Mouse (Mus musculus) splenic B cell, adult 2 months (primary cell): ENCODE measurements around the gene Tlr9.

Experiments used
- DNase-seq: peaks from one replicate; pipeline ENCODE4 v3.0.0-alpha.2; 2011; ENCODE audit warnings: low read depth, low spot score
- H3K27me3 ChIP-seq: 2 replicates; pipeline ENCODE4 v1.6.1; 2012; ENCODE audit warnings: mild to moderate bottlenecking, low read length, moderate library complexity, mixed read lengths; ENCODE audit not compliant: control insufficient read depth, poor library complexity, insufficient read depth, severe bottlenecking
- H3K36me3 ChIP-seq: 2 replicates; pipeline ENCODE4 v1.6.1; 2012; ENCODE audit warnings: mild to moderate bottlenecking, low read length, moderate library complexity, mixed read lengths; ENCODE audit not compliant: control insufficient read depth, poor library complexity, insufficient read depth, severe bottlenecking

Gene Tlr9

GRCm38 (mm10) chr9:106222261-106222851 lies at the start of gene Tlr9:
Gene Tlr9, plus strand, starts transcription at chr9:106222598.
- peaks cover 8% of the 10 kb centered on the region for H3K36me3 ChIP-seq
- peak; percentile 95 for DNase-seq
- no peaks in the 10 kb centered on the region for H3K27me3 ChIP-seq

DNA sequence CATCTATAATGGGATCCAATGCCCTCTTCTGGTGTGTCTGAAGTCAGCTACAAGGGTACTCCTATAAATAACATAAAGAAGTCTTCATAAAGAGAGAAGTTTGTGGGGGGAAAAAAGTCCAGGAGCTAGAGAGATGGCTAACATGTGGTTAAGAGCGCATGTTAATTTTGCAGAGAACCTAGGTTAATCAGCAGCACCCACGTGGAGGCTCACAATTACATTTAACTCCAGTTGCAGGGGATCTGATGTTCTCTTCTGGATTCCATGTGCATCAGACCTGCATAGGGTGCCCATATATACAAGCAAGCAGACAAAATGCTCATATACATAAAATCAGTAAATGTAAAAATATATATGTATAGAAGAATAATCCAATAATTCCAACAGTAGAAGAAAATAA lies 49.0 kb upstream of the Tlr9 start:
- Histone ChIP-seq H3K27me3 (no peaks in the 10 kb centered on the region), H3K36me3 (0 out of 2 replicates have a peak, but pooled peaks cover 1% of the 10 kb centered on the region)
- no peak for DNase-seq

GRCm38 (mm10) chr9:106175552-106176200 lies 46.7 kb upstream of the Tlr9 start:
- no peaks in the 10 kb centered on the region for H3K27me3 ChIP-seq
- no peak for DNase-seq
- peaks cover 7% of the 10 kb centered on the region; the same call in 1 of the 2 replicates for H3K36me3 ChIP-seq

DNA sequence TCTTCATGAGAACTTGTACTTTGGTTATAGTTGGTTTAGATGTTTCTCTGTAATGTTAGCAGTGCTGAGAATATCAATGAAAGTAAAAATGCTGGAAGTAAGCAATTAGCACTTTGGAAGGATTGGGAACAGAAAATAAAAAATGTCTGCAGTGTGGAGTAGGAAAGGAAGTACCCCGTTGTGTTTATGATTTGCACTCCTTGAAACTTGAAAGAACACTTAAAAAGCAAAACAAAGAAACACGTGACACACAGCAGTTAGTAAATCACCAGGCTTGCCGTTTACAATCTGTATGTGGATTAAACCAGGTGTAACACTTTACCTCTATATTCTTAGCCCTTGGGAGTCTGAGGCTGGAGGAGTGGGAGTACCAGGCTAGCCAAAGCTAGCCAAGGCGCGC lies 45.6 kb upstream of the Tlr9 start:
- H3K36me3 ChIP-seq, result peaks cover 13% of the 10 kb centered on the region
- no peak for DNase-seq
- no peaks in the 10 kb centered on the region for H3K27me3 ChIP-seq

DNA sequence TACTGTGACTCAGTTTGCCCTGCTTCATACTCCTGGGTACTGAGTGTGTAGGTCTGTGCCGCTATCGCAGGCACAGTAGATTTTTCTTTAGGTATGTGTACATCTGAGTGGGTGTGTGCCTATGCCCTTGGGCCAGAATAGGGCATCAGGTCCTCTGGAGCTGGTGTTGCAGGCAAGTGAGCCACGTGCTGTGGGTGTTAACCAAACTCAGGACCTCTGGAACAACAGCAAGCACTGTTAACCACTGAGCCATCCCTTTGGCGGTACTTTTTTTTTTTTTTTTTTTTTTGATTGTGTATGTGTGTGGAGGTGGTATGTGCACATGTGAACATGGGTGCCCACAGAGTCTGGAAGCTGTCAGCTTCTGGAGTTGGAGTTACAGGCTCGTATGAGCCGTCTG lies 44.6 kb upstream of the Tlr9 start:
- no peak for DNase-seq
- H3K27me3 ChIP-seq, result no peaks in the 10 kb centered on the region
- H3K36me3 ChIP-seq, result peaks cover 15% of the 10 kb centered on the region

GRCm38 (mm10) chr9:106179454-106179853 lies 42.9 kb upstream of the Tlr9 start:
- Histone ChIP-seq H3K27me3 (no peaks in the 10 kb centered on the region), H3K36me3 (peaks cover 20% of the 10 kb centered on the region)
- DNase-seq, result no peak

GRCm38 (mm10) chr9:106179964-106180363 lies 42.4 kb upstream of the Tlr9 start:
- Histone ChIP-seq H3K36me3 (peaks cover 21% of the 10 kb centered on the region), H3K27me3 (no peaks in the 10 kb centered on the region)
- no peak for DNase-seq

DNA sequence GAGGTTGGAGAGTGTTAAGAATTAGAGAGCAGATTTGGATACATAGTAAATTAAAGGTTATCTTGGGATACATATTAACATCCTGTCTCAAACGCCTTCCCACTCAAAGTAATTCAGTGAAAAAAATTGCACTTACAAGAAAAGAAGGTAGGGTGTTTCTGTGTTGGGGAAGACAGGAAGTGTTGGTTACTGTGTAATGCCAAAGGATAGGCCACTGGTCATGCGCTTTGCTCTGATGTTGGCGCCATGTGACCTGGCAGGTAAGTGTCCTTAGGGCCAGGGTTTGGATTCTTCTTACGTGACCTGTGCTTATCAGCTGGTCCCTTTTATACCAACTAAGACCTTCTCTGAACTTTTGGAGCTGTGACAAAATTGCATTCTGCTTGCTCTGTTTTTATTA lies 40.3 kb upstream of the Tlr9 start:
- Histone ChIP-seq H3K27me3 (no peaks in the 10 kb centered on the region), H3K36me3 (peaks cover 22% of the 10 kb centered on the region)
- no peak for DNase-seq

DNA sequence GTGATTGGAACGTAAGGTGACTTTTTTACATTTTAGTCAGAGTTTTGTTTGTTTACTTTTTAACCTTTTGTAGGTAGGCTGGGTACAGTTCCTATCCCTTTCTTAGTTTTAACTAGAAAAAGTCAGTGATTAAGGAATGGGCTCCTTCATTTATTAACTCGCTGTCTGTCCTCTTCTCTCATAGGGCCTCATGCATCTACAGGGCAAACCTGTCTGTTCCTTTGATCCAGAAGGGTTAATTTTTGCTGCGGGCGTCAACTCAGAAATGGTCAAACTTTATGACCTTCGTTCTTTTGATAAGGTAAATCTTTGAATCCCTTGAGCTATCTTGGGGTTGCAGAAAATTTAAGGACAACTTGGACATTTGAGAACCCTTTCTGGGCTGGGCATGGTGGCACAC lies 38.4 kb upstream of the Tlr9 start:
- no peak for DNase-seq
- H3K27me3 ChIP-seq, result no peaks in the 10 kb centered on the region
- H3K36me3 ChIP-seq, result peaks cover 21% of the 10 kb centered on the region

GRCm38 (mm10) chr9:106191355-106191754 lies 31.0 kb upstream of the Tlr9 start:
- no peak for DNase-seq
- peaks cover 5% of the 10 kb centered on the region for H3K36me3 ChIP-seq

GRCm38 (mm10) chr9:106192024-106192423 lies 30.4 kb upstream of the Tlr9 start:
- H3K27me3 ChIP-seq, result no peaks in the 10 kb centered on the region
- H3K36me3 ChIP-seq, result peaks cover 5% of the 10 kb centered on the region
- no peak for DNase-seq

More at GRCm38 (mm10) chr9:106191355-106191754, 31.0 kb upstream of the Tlr9 start:
- no peaks in the 10 kb centered on the region for H3K27me3 ChIP-seq

GRCm38 (mm10) chr9:106192998-106193397 lies 29.4 kb upstream of the Tlr9 start:
- peak; percentile 73 for DNase-seq
- Histone ChIP-seq H3K27me3 (no peaks in the 10 kb centered on the region), H3K36me3 (peaks cover 5% of the 10 kb centered on the region)

- no peaks in the 10 kb centered on the region for H3K27me3 ChIP-seq
- H3K36me3 ChIP-seq, result peaks cover 5% of the 10 kb centered on the region
- DNase-seq, result no peak
Measured at GRCm38 (mm10) chr9:106193930-106194807, 28.2 kb upstream of the Tlr9 start.

- Histone ChIP-seq H3K36me3 (peaks cover 3% of the 10 kb centered on the region), H3K27me3 (no peaks in the 10 kb centered on the region)
- no peak for DNase-seq
Measured at GRCm38 (mm10) chr9:106195693-106196092, 26.7 kb upstream of the Tlr9 start.
